Mouse (Mus musculus): ENCODE results near the gene Pdgfc. TPM values are rescaled to one million over a fixed set of nuclear protein-coding genes. Genes with fewer than 3 reads are reported as not detected.
A peak's percentile ranks its signal among the peaks of the same experiment; 100 is the strongest.

Pdgfc gene
- polyA plus RNA-seq, 1 experiment from 2014 or later, result 3.3 TPM

DNA sequence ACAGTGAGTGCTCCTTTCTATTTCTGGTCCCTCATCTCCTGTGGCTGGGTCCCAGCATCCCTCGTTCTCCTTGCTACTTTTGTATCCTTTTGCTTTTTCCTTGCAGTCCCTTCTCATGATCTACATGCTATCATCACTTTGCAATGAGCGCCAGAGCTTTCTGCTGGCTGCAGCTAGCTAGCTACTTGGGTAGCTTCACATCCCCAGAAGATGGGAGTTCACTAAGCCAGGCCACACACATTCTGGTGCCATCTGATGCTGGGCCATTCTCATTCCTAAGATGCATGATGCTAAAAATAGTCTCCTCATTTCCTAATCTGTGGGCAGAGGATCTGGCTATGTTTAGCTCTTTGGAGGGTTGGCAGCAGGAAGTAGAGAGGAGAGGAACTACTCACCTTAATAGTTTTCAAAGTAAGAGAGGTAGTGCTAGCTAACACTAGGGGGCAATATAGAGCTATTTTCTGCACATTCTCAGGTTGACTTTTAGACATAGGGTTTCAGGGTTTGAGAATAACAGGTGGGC, 3.0 kb downstream of the Pdgfc start:
- no peak overlapping the region for H3K27ac ChIP-seq (ENCODE audit: low read depth, low read length)
- no peaks in the 10 kb centered on the region for H3K27me3 ChIP-seq (ENCODE audit: control insufficient read depth, insufficient read depth, low read length)
- WGBS, result 47% methylated on average over 2 of the region's 2 CpGs
- H3K4me1 ChIP-seq (ENCODE audit: control insufficient read depth, insufficient read depth, low read length), result no peaks in the 10 kb centered on the region
- no peak overlapping the region for H3K4me3 ChIP-seq (ENCODE audit: low read depth, low read length)
- H3K36me3 ChIP-seq (ENCODE audit: control insufficient read depth, insufficient read depth, low read length), result no peaks in the 10 kb centered on the region
- no peak overlapping the region for H3K9ac ChIP-seq (replicated peaks; ENCODE audit: low read depth, low read length)
- no peak for ATAC-seq (ENCODE audit: low read depth)
- no peaks in the 10 kb centered on the region for H3K9me3 ChIP-seq (ENCODE audit: control insufficient read depth, low read length)
- H3K4me2 ChIP-seq (ENCODE audit: low read depth, low read length), result no peak overlapping the region

- Histone ChIP-seq H3K27me3 (ENCODE audit: control insufficient read depth, insufficient read depth, low read length) (no peaks in the 10 kb centered on the region), H3K4me2 (ENCODE audit: low read depth, low read length) (no peak overlapping the region), H3K4me3 (ENCODE audit: low read depth, low read length) (no peak overlapping the region), H3K9me3 (ENCODE audit: control insufficient read depth, low read length) (no peaks in the 10 kb centered on the region), H3K27ac (ENCODE audit: low read depth, low read length) (no peak overlapping the region), H3K9ac (replicated peaks; ENCODE audit: low read depth, low read length) (no peak overlapping the region), H3K4me1 (ENCODE audit: control insufficient read depth, insufficient read depth, low read length) (peaks cover 10% of the 10 kb centered on the region; the same call in 1 of the 2 replicates), H3K36me3 (ENCODE audit: control insufficient read depth, insufficient read depth, low read length) (no peaks in the 10 kb centered on the region)
- 37% methylated on average over 2 of the region's 2 CpGs for WGBS
- peak; percentile 72; the same call in 1 of the 2 replicates for ATAC-seq (ENCODE audit: low read depth)
Observed at GRCm38 (mm10) chr3:81044653-81045343, 8.6 kb downstream of the Pdgfc start.

DNA sequence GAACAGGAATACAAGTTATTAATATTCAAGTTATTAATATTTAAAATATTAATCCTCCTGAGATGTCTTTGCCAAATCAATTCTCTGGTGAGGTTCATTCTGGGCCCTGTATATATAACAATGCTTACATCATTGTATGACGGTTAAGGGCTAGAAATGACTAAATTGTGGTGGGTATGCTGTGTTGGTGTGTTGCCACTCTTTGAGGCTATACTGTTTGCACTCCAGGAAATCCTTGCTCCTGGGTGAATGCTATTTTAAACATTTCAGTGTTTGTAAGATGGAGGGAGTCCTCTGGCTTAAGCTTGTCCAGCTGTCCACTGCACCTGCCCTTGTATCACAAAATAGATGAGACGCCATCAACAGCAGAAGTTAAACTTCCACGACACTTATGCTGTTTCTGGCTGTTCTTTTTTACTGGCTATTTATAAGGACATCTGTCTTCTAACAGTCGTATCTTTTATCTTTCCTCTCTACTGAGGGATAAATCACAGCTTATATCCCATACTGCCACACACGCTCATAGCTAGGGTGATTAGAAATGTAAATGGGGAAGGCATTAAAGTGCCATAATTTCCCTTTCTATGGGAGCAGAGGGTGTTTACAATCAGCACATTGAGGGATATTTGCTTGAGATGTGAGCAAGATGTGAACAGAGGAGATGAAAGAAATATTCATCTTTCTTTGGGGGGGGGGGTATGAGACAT, 9.3 kb downstream of the Pdgfc start:
- Histone ChIP-seq H3K9me3 (ENCODE audit: control insufficient read depth, low read length) (no peaks in the 10 kb centered on the region), H3K27me3 (ENCODE audit: control insufficient read depth, insufficient read depth, low read length) (no peaks in the 10 kb centered on the region), H3K4me2 (ENCODE audit: low read depth, low read length) (no peak overlapping the region), H3K9ac (replicated peaks; ENCODE audit: low read depth, low read length) (no peak overlapping the region), H3K36me3 (ENCODE audit: control insufficient read depth, insufficient read depth, low read length) (no peaks in the 10 kb centered on the region), H3K4me1 (ENCODE audit: control insufficient read depth, insufficient read depth, low read length) (peaks cover 10% of the 10 kb centered on the region; the same call in 1 of the 2 replicates), H3K27ac (ENCODE audit: low read depth, low read length) (no peak overlapping the region), H3K4me3 (ENCODE audit: low read depth, low read length) (no peak overlapping the region)
- WGBS, result 23% methylated on average over 5 of the region's 5 CpGs
- peak; percentile 73; the same call in 1 of the 2 replicates for ATAC-seq (ENCODE audit: low read depth)

- no peaks in the 10 kb centered on the region for H3K36me3 ChIP-seq (ENCODE audit: control insufficient read depth, insufficient read depth, low read length)
- H3K4me3 ChIP-seq (ENCODE audit: low read depth, low read length), result no peak overlapping the region
- no peaks in the 10 kb centered on the region for H3K27me3 ChIP-seq (ENCODE audit: control insufficient read depth, insufficient read depth, low read length)
- H3K9me3 ChIP-seq (ENCODE audit: control insufficient read depth, low read length), result no peaks in the 10 kb centered on the region
- H3K4me2 ChIP-seq (ENCODE audit: low read depth, low read length), result no peak overlapping the region
- H3K4me1 ChIP-seq (ENCODE audit: control insufficient read depth, insufficient read depth, low read length), result peaks cover 10% of the 10 kb centered on the region; the same call in 1 of the 2 replicates
- H3K27ac ChIP-seq (ENCODE audit: low read depth, low read length), result no peak overlapping the region
- no peak for ATAC-seq (ENCODE audit: low read depth)
- WGBS, result 58% methylated on average over 10 of the region's 10 CpGs
- no peak overlapping the region for H3K9ac ChIP-seq (replicated peaks; ENCODE audit: low read depth, low read length)
Observed at GRCm38 (mm10) chr3:81046652-81047607, 10.7 kb downstream of the Pdgfc start.

GRCm38 (mm10) chr3:81051522-81051921, 15.3 kb downstream of the Pdgfc start:
- Histone ChIP-seq H3K4me3 (ENCODE audit: low read depth, low read length) (no peak overlapping the region), H3K27me3 (ENCODE audit: control insufficient read depth, insufficient read depth, low read length) (no peaks in the 10 kb centered on the region), H3K27ac (ENCODE audit: low read depth, low read length) (no peak overlapping the region), H3K9me3 (ENCODE audit: control insufficient read depth, low read length) (no peaks in the 10 kb centered on the region), H3K36me3 (ENCODE audit: control insufficient read depth, insufficient read depth, low read length) (no peaks in the 10 kb centered on the region), H3K4me2 (ENCODE audit: low read depth, low read length) (no peak overlapping the region), H3K9ac (replicated peaks; ENCODE audit: low read depth, low read length) (no peak overlapping the region), H3K4me1 (ENCODE audit: control insufficient read depth, insufficient read depth, low read length) (no peaks in the 10 kb centered on the region)
- ATAC-seq (ENCODE audit: low read depth), result no peak

DNA sequence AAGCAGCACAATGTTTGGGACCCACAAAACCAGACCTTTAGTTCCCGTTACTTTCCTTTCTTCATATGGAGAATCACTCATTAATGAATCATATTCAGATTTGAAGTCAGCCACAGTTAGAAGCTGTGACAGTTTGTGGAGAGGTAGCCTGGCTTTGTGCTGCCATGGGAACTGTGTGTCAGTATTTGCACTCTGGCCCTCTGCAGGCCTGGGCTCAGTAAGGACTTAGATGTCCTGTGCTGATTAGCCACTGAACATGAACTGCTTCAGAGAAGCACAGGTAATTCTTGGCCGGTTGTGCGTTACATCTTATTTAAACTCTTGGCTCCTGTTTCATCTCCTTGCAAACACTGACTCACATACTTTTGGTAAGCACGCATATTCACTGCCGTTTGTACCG, 16.2 kb downstream of the Pdgfc start:
- Histone ChIP-seq H3K9me3 (ENCODE audit: control insufficient read depth, low read length) (no peaks in the 10 kb centered on the region), H3K9ac (replicated peaks; ENCODE audit: low read depth, low read length) (no peak overlapping the region), H3K4me2 (ENCODE audit: low read depth, low read length) (no peak overlapping the region), H3K4me1 (ENCODE audit: control insufficient read depth, insufficient read depth, low read length) (no peaks in the 10 kb centered on the region), H3K4me3 (ENCODE audit: low read depth, low read length) (no peak overlapping the region), H3K36me3 (ENCODE audit: control insufficient read depth, insufficient read depth, low read length) (no peaks in the 10 kb centered on the region), H3K27ac (ENCODE audit: low read depth, low read length) (no peak overlapping the region), H3K27me3 (ENCODE audit: control insufficient read depth, insufficient read depth, low read length) (no peaks in the 10 kb centered on the region)
- no peak for ATAC-seq (ENCODE audit: low read depth)
- 92% methylated on average over 6 of the region's 6 CpGs for WGBS

DNA sequence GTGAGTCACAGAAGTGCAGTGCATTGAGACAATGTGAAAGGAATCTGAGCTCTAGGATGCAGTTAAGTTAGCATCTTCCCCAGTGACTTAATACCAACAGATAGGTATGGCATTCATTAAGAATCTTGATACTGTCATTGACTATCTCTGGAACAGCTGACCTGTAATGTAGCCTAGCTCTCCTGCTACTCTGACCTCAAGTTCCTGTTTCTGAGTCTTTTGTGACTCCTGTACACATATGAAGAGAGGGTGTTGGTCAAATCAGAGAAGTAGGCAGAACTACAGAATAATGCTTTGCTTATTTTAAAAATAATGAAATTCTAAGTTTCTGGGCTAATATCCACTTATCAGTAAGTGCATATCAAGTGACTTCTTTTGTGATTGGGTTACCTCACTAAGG, 17.9 kb downstream of the Pdgfc start:
- no peaks in the 10 kb centered on the region for H3K36me3 ChIP-seq (ENCODE audit: control insufficient read depth, insufficient read depth, low read length)
- H3K27me3 ChIP-seq (ENCODE audit: control insufficient read depth, insufficient read depth, low read length), result no peaks in the 10 kb centered on the region
- no peak for ATAC-seq (ENCODE audit: low read depth)
- H3K27ac ChIP-seq (ENCODE audit: low read depth, low read length), result no peak overlapping the region
- no peaks in the 10 kb centered on the region for H3K9me3 ChIP-seq (ENCODE audit: control insufficient read depth, low read length)
- H3K4me2 ChIP-seq (ENCODE audit: low read depth, low read length), result no peak overlapping the region
- H3K9ac ChIP-seq (replicated peaks; ENCODE audit: low read depth, low read length), result no peak overlapping the region
- no peaks in the 10 kb centered on the region for H3K4me1 ChIP-seq (ENCODE audit: control insufficient read depth, insufficient read depth, low read length)
- H3K4me3 ChIP-seq (ENCODE audit: low read depth, low read length), result no peak overlapping the region

GRCm38 (mm10) chr3:81057719-81058118, 21.5 kb downstream of the Pdgfc start:
- Histone ChIP-seq H3K36me3 (ENCODE audit: control insufficient read depth, insufficient read depth, low read length) (no peaks in the 10 kb centered on the region), H3K9ac (replicated peaks; ENCODE audit: low read depth, low read length) (no peak overlapping the region), H3K27me3 (ENCODE audit: control insufficient read depth, insufficient read depth, low read length) (no peaks in the 10 kb centered on the region), H3K9me3 (ENCODE audit: control insufficient read depth, low read length) (no peaks in the 10 kb centered on the region), H3K4me3 (ENCODE audit: low read depth, low read length) (no peak overlapping the region), H3K4me1 (ENCODE audit: control insufficient read depth, insufficient read depth, low read length) (no peaks in the 10 kb centered on the region), H3K4me2 (ENCODE audit: low read depth, low read length) (no peak overlapping the region), H3K27ac (ENCODE audit: low read depth, low read length) (no peak overlapping the region)
- ATAC-seq (ENCODE audit: low read depth), result no peak
- 81% methylated on average over 1 of the region's 1 CpGs for WGBS
